Mouse (Mus musculus) lung, postnatal 0 days (tissue): ENCODE results near the gene Bach2. TPM values are rescaled to one million over a fixed set of nuclear protein-coding genes. Genes with fewer than 3 reads are reported as not detected.

Experiments used
- ATAC-seq: fragments of 200-750 bp; cut with Nextera tagmentation; 2 replicates; pipeline ENCODE4 v1.8.0; 2017; ENCODE audit warnings: moderate library complexity
- DNase-seq: peaks from one replicate; pipeline ENCODE4 v3.0.0-alpha.2; 2016; ENCODE audit warnings: low spot score
- H3K27ac ChIP-seq: fragments of 300-500 bp; sonication (generic); 2 replicates; pipeline ENCODE4 v1.5.1; 2014; ENCODE audit warnings: antibody characterized with exemption, mild to moderate bottlenecking, low read length, mixed read lengths
- H3K27me3 ChIP-seq: fragments of 300-500 bp; sonication (generic); replicated peaks from 2 replicates; pipeline ENCODE4 v1.6.1; 2014; ENCODE audit warnings: low read length, mixed read lengths; ENCODE audit not compliant: insufficient read depth
- H3K36me3 ChIP-seq: fragments of 300-500 bp; sonication (generic); 2 replicates; pipeline ENCODE4 v1.6.1; 2014; ENCODE audit warnings: low read length, mixed read lengths; ENCODE audit not compliant: insufficient read depth
- H3K4me1 ChIP-seq: fragments of 300-500 bp; sonication (generic); 2 replicates; pipeline ENCODE4 v1.6.1; 2014; ENCODE audit warnings: antibody characterized with exemption, low read depth, low read length, mixed read lengths; ENCODE audit not compliant: insufficient read depth
- H3K4me2 ChIP-seq: fragments of 300-500 bp; sonication (generic); replicated peaks from 2 replicates; pipeline ENCODE4 v1.6.1; 2014; ENCODE audit warnings: low read depth, mild to moderate bottlenecking, low read length, moderate library complexity, mixed read lengths
- H3K4me3 ChIP-seq: fragments of 300-500 bp; sonication (generic); 2 replicates; pipeline ENCODE4 v1.5.1; 2014; ENCODE audit warnings: low read depth, low read length
- H3K9ac ChIP-seq: fragments of 300-500 bp; sonication (generic); replicated peaks from 2 replicates; pipeline ENCODE4 v1.6.1; 2014; ENCODE audit warnings: low read depth, mild to moderate bottlenecking
- H3K9me3 ChIP-seq: fragments of 300-500 bp; sonication (generic); 2 replicates; pipeline ENCODE4 v1.6.1; 2016; ENCODE audit warnings: low read length, mixed read lengths
- CTCF ChIP-seq: IDR thresholded peaks from 2 replicates; pipeline ENCODE4 v1.5.1; 2016; ENCODE audit warnings: antibody characterized with exemption, mild to moderate bottlenecking
- EP300 ChIP-seq: IDR thresholded peaks from 2 replicates; pipeline ENCODE4 v1.6.1; 2016; ENCODE audit warnings: antibody characterized with exemption, mild to moderate bottlenecking, control low read depth
- WGBS: fragments of 180-500 bp; shearing (Covaris S2); extraction: QIAGEN DNeasy Blood & Tissue Kit; methylation state at CpG from one replicate; pipeline ENCODE4 v1.1.7; 2014; 5-methylcytosine and 5-hydroxymethylcytosine counted together
- polyA plus RNA-seq: library from polyadenylated mRNA; unstranded; fragments of >200 nt; fragmentation: Nextera tagmentation; extraction: Ambion mirVana; gene quantifications from 2 replicates; pipeline ENCODE4 v1.2.1, GENCODE M21; 2015

Bach2 gene
- polyA plus RNA-seq, 1 experiment from 2014 or later: 8.8 TPM

DNA sequence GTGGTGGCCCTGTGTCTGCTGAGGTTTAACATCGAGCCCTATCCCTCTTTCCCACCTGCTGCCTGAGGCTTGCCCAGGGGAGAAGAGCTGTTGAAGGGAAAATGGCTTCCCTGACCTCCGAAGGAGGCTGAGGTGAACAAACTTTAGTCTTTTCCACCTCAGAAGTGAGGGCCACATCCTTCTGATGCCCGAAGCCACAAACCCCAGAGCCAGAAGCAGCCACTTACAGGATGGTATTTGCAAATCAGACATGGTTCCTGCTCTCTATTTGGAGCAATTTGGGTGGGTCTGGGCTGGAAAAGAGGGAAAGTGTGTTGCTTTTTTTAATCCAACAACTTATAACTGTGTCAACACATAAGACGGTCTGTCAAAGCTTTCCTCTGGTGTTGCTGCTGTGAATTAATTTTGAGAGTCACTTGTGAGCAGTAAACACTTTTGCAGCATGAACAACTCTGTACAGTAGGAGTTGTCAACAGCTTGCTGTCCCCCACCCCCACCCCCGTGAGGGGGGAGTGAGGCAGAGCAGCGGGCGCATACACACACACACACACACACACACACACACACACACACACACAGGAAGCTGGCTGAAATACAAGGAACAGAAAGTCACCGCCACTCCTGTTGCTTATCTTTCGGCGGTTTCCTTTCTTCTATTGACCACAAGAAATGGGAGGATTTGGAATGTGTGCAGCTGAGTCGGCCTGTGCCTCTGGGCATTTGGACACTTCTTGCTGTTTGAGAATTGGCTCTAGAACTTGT lies 149.1 kb downstream of the Bach2 start:
- peak; percentile 73 for ATAC-seq
- Histone ChIP-seq H3K9ac (no peak overlapping the region), H3K27ac (peak overlapping the region; percentile 72), H3K36me3 (no peaks in the 10 kb centered on the region), H3K4me2 (peak overlapping the region; percentile 8; the same call in 1 of the 2 replicates), H3K9me3 (no peaks in the 10 kb centered on the region), H3K4me3 (no peak overlapping the region), H3K27me3 (no peaks in the 10 kb centered on the region), H3K4me1 (peaks cover 24% of the 10 kb centered on the region; the same call in 1 of the 2 replicates)
- peak; percentile 89 for DNase-seq
- TF ChIP-seq CTCF (no peak), EP300 (peak; percentile 96)
- WGBS: 10% methylated on average over 9 of the region's 11 CpGs

DNA sequence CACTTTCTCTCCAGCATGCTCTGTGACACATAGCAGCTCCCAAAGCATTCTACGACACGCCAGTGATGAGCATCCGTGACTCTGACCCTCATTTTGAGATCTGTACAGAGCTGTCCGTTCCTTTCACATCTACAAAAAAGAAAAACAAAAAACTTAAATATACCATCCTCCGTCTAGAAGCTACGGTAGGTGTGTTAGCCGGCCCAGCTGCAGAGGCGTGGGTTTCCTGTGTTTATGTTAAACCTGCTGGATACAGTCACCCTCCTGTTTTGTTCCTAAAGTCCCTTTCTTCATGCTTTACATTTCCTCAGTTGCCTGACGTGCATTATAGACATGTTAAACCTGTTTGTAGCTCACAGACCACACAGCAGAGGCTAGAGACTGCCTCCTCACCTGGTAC lies 150.0 kb downstream of the Bach2 start:
- WGBS: 56% methylated on average over 9 of the region's 9 CpGs
- Histone ChIP-seq H3K27me3 (no peaks in the 10 kb centered on the region), H3K4me1 (peaks cover 24% of the 10 kb centered on the region; the same call in 1 of the 2 replicates), H3K9ac (0 out of 2 replicates have a peak overlapping the region, but pooled peaks have one; percentile 12), H3K27ac (peak overlapping the region; percentile 71), H3K4me2 (0 out of 2 replicates have a peak overlapping the region, but pooled peaks have one; percentile 1), H3K36me3 (no peaks in the 10 kb centered on the region), H3K9me3 (no peaks in the 10 kb centered on the region), H3K4me3 (no peak overlapping the region)
- no peak for TF ChIP-seq EP300
- ATAC-seq (no peak), DNase-seq (no peak)

DNA sequence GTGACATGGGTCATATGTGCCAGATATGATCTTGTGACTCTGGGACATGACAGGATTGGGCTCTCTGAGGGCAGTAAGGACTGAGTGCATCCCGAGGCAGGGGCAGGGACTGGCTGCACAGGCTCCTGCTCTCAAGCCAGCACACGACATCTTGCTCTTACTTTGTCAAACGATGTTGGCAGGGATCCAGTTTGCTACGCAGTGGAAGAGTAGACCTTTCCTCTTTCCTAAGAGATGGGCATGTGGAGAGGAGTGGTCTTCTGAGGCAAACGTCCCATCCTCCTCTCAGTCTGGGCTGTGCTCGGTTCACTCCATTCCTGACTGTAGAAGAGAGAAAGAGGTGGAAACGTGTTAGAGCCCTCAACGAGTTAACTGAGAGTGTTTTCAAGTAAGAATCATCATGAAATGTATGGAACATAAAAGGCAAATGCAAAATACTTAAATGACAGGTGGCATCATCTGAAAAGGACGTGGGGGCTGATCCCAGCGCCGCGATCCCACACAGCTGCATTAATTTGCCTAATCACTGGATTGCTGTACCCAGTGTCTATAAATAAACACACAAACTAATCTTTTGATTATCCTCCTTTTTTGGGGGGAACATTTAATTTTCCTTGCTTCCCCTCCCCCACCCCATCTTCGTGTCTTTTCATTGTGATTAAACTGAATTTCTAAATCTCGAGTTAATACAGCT lies 150.7 kb downstream of the Bach2 start:
- Histone ChIP-seq H3K9me3 (no peaks in the 10 kb centered on the region), H3K4me1 (peaks cover 24% of the 10 kb centered on the region; the same call in 1 of the 2 replicates), H3K9ac (no peak overlapping the region), H3K4me2 (no peak overlapping the region), H3K27me3 (no peaks in the 10 kb centered on the region), H3K36me3 (no peaks in the 10 kb centered on the region), H3K27ac (peak overlapping the region; percentile 71; the same call in 1 of the 2 replicates), H3K4me3 (no peak overlapping the region)
- 49% methylated on average over 14 of the region's 14 CpGs for WGBS
- DNase-seq: peak; percentile 39
- no peak for TF ChIP-seq CTCF
- TF ChIP-seq EP300: no peak
- ATAC-seq: no peak

DNA sequence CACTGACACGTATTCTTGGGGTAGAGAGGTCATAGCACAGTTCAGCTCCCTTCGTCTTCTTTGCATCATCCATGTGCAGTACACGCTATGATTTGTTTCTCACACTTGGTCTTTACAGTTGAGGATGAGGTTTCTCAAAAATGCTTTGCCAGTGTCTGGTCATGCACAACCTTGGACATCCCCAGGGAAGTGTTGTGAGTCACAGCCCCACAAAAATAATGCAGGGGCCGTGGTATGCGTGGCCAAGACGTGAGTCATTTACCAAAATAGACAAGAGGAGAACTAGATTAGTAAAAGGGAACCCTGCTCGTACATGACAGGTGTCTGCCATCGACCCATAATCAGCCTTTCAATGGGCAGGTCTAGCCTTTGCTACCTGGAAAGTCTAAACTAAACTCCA lies 152.7 kb downstream of the Bach2 start:
- no peak for ATAC-seq
- WGBS: 83% methylated on average over 8 of the region's 8 CpGs
- no peak for DNase-seq
- H3K36me3 ChIP-seq: no peaks in the 10 kb centered on the region
- no peaks in the 10 kb centered on the region for H3K27me3 ChIP-seq
- H3K9ac ChIP-seq: no peak overlapping the region
- no peak overlapping the region for H3K27ac ChIP-seq
- no peaks in the 10 kb centered on the region for H3K9me3 ChIP-seq
- peaks cover 24% of the 10 kb centered on the region; the same call in 1 of the 2 replicates for H3K4me1 ChIP-seq
- no peak overlapping the region for H3K4me2 ChIP-seq
- no peak overlapping the region for H3K4me3 ChIP-seq
- TF ChIP-seq CTCF: no peak
- TF ChIP-seq EP300: no peak

DNA sequence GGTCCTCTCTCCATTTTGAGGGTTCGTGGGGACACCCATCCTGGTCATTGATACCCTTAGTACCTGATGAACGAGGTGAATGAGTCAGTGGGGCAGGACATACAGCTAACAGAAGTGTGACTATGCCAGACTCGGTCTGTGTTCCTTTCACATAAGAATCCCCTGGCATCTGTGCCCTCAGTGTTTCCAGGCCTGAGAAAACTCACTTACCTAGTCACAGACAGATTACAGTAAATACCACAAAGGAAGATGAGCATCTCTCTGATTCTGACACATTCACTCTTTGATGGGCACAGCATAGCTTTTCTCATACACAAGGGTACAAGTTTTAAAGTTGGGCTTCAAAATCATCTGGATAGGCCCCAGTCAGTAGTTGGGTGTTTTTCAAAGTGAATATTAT lies 154.6 kb downstream of the Bach2 start:
- 64% methylated on average over 3 of the region's 3 CpGs for WGBS

DNA sequence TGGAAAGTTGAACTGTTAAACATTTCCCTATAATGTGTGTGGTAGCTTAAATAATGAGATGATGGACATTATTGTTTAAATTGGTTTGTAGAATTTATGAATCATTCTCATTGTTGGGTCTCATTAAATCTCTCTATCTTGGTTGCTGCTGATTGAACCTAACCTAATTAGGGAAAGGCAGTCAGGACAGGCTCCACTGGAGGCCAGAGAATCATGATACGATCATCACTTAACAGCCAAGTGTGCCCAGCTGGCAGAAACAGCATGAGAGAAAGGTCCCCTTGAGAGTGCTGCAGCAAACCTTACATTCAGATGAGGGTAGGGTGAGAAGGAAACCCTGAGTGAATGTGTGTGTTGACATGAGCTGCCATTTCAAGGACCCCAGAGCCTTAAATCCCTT lies 155.3 kb downstream of the Bach2 start:
- Histone ChIP-seq H3K9ac (no peak overlapping the region), H3K4me2 (no peak overlapping the region), H3K27ac (no peak overlapping the region), H3K4me3 (no peak overlapping the region), H3K9me3 (no peaks in the 10 kb centered on the region), H3K4me1 (peaks cover 3% of the 10 kb centered on the region; the same call in 1 of the 2 replicates), H3K27me3 (no peaks in the 10 kb centered on the region), H3K36me3 (no peaks in the 10 kb centered on the region)
- 83% methylated on average over 1 of the region's 1 CpGs for WGBS
- no peak for TF ChIP-seq EP300
- no peak for TF ChIP-seq CTCF
- DNase-seq: no peak
- no peak for ATAC-seq

More for the DNA sequence above, 154.6 kb downstream of the Bach2 start:
- peaks cover 10% of the 10 kb centered on the region; the same call in 1 of the 2 replicates for H3K4me1 ChIP-seq
- no peak overlapping the region for H3K4me3 ChIP-seq
- DNase-seq (no peak), ATAC-seq (no peak)
- no peaks in the 10 kb centered on the region for H3K9me3 ChIP-seq
- H3K27me3 ChIP-seq: no peaks in the 10 kb centered on the region
- TF ChIP-seq EP300 (no peak), CTCF (no peak)
- no peak overlapping the region for H3K27ac ChIP-seq
- H3K9ac ChIP-seq: no peak overlapping the region
- no peak overlapping the region for H3K4me2 ChIP-seq
- no peaks in the 10 kb centered on the region for H3K36me3 ChIP-seq
